In genomic region chr10:66995181-66995580, GRCm38 (mm10) we compare ENCODE assay signal across 10 mouse cellular contexts.
A peak's percentile ranks its signal among the peaks of the same experiment; 100 is the strongest.
DNase-seq lines count a peak whose midpoint lies in the region; ATAC-seq lines count a peak whose summit lies in the region.
"Had no signal": no experiment of that assay in that cellular context is flagged by ENCODE, and none has a peak within 500 bp of the region (broad histone marks: within the 10 kb centered on the region; RNA-seq: fewer than 3 reads in every experiment).

No protein-coding gene starts in this region.

- 46% methylated on average over 6 of the region's 6 CpGs for WGBS in embryonic facial prominence, embryonic 13.5 days

- no peaks in the 10 kb centered on the region for H3K36me3 ChIP-seq in embryonic facial prominence, embryonic 13.5 days

- H3K4me1 ChIP-seq in embryonic facial prominence, embryonic 13.5 days: peaks cover 11% of the 10 kb centered on the region

- no peak for ATAC-seq in CD4-positive, CD25-positive, alpha-beta regulatory T cell, adult 4 months
- ATAC-seq in embryonic facial prominence, embryonic 13.5 days (ENCODE audit: insufficient number of reproducible peaks, insufficient read depth, low FRiP score, low TSS enrichment, low read depth): no peak

- no peak overlapping the region for H3K9ac ChIP-seq in embryonic facial prominence, embryonic 13.5 days

- no peaks in the 10 kb centered on the region for H3K27me3 ChIP-seq in embryonic facial prominence, embryonic 13.5 days

- H3K4me3 ChIP-seq in embryonic facial prominence, embryonic 13.5 days: no peak overlapping the region

- no peaks in the 10 kb centered on the region for H3K9me3 ChIP-seq in embryonic facial prominence, embryonic 13.5 days

- H3K4me2 ChIP-seq in embryonic facial prominence, embryonic 13.5 days: no peak overlapping the region

- peak overlapping the region; percentile 23; the same call in 1 of the 2 replicates for H3K27ac ChIP-seq in embryonic facial prominence, embryonic 13.5 days
- H3K27ac ChIP-seq: macrophage had no signal

- peak; percentile 24 for DNase-seq in CD4-positive, CD25-positive, alpha-beta regulatory T cell, adult 2 months (ENCODE audit: low read depth, low spot score)
- DNase-seq in layer of hippocampus, postnatal 14 days (ENCODE audit: low spot score in 2 of 2): peak; percentile 13 to 26
- no peak for DNase-seq in layer of hippocampus, adult 9-10 months (ENCODE audit: low spot score)
- peak; percentile 27 for DNase-seq in induced T-regulatory cell, adult 2 months (ENCODE audit: low read depth)
- DNase-seq in kidney, adult 8-10 months: no peak
- no peak for DNase-seq in embryo, embryonic 11 days
- DNase-seq: cerebellum, adult 11-12 months had no signal

Comparison
In these comparisons a context has a peak if more than half of its experiments do, and no peak if none do; other contexts are left out.
1. DNase-seq: peak in CD4-positive, CD25-positive, alpha-beta regulatory T cell, adult 2 months (single experiment), layer of hippocampus, postnatal 14 days (2 of 2) and induced T-regulatory cell, adult 2 months (single experiment); none in layer of hippocampus, adult 9-10 months (single experiment), kidney, adult 8-10 months (0 of 2) and embryo, embryonic 11 days (single experiment).